Mouse (Mus musculus): ENCODE measurements around the gene Nfib. TPM values are rescaled to one million over a fixed set of nuclear protein-coding genes. Genes with fewer than 3 reads are reported as not detected.
A peak's percentile ranks its signal among the peaks of the same experiment; 100 is the strongest.

The Nfib gene
- polyA plus RNA-seq, 1 experiment from 2014 or later = 71.3 TPM

DNA sequence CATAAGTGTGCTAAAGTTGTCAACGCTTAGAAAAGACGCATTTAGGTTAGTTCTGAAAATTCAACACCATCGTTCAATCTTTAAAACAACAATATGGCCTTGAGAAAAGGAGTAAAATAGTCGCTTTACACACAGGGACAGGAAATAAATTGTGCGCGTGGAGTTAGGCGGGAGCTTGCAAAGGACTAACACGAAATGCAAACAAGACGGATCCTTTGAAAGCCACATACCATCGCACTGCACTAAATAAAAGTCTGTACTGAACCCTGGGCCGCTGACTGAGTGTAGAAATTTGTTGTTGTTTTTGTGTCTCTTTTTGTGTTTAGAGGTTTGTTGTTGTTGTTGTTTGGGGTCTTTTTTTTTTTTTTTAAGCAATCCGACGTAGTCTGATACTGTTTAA, 193.2 kb downstream of the Nfib start:
- Histone ChIP-seq H3K4me1 (replicated peaks) (peaks cover 65% of the 10 kb centered on the region), H3K9me3 (no peaks in the 10 kb centered on the region), H3K4me3 (peak overlapping the region; percentile 91), H3K27ac (replicated peaks) (peak overlapping the region; percentile 99), H3K9ac (peak overlapping the region; percentile 85), H3K27me3 (no peaks in the 10 kb centered on the region), H3K4me2 (peak overlapping the region; percentile 77), H3K36me3 (no peaks in the 10 kb centered on the region)
- WGBS = 1% methylated on average over 13 of the region's 13 CpGs
- ATAC-seq (ENCODE audit: low read depth) = no peak

DNA sequence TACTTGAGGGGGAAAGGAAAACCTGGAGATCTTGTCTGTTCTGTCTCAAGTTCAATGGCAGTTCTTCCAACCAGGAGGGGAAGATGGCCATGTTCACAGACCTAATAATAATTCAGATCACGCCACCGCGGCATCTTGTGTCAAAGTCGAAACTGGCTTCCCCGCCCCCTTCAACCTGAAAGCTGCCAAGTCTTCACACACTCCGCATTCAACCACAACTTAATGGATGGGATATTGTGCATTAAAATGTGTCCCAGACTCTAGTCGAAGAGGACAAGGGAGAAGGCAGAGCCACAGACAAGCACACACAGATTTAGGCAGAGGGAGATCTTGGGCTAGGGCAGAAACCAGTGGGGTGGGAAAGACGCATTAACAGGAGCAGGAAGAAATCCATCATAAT, 194.0 kb downstream of the Nfib start:
- ATAC-seq (ENCODE audit: low read depth) = peak; percentile 28; the same call in 1 of the 2 replicates
- Histone ChIP-seq H3K4me2 (peak overlapping the region; percentile 77), H3K4me1 (replicated peaks) (peaks cover 68% of the 10 kb centered on the region), H3K36me3 (no peaks in the 10 kb centered on the region), H3K9ac (peak overlapping the region; percentile 85), H3K27ac (replicated peaks) (peak overlapping the region; percentile 99), H3K9me3 (no peaks in the 10 kb centered on the region), H3K4me3 (peak overlapping the region; percentile 91), H3K27me3 (no peaks in the 10 kb centered on the region)
- WGBS = under 1% methylated on average over 8 of the region's 8 CpGs

DNA sequence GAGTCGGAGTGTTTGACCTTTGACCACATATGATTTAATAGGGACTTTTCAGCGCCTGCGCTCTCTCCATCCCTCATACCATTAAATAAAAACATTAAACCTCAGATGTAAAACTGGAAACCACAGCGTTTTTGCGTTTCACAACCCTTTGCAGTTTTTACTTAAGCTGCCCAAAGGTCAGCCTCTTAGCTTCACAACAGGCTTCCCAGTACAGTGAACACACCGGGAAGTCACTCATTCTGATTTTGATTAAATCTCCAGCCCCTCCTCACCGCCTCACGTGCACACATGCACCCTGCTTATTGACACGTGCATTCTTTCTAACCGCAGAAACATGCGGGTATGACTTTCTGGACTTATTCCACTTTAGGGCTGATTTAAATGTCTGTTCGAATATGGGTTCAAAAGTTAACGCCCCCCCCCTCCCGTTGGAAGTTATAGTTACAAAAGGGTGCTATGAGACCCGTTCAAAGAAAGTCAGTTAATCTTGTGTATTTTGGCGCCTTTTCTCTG, 194.5 kb downstream of the Nfib start:
- Histone ChIP-seq H3K36me3 (no peaks in the 10 kb centered on the region), H3K27ac (replicated peaks) (peak overlapping the region; percentile 99), H3K4me2 (peak overlapping the region; percentile 77), H3K9me3 (no peaks in the 10 kb centered on the region), H3K4me3 (peak overlapping the region; percentile 91), H3K9ac (peak overlapping the region; percentile 85), H3K27me3 (no peaks in the 10 kb centered on the region), H3K4me1 (replicated peaks) (peaks cover 64% of the 10 kb centered on the region)
- ATAC-seq (ENCODE audit: low read depth) = no peak
- under 1% methylated on average over 16 of the region's 16 CpGs for WGBS

DNA sequence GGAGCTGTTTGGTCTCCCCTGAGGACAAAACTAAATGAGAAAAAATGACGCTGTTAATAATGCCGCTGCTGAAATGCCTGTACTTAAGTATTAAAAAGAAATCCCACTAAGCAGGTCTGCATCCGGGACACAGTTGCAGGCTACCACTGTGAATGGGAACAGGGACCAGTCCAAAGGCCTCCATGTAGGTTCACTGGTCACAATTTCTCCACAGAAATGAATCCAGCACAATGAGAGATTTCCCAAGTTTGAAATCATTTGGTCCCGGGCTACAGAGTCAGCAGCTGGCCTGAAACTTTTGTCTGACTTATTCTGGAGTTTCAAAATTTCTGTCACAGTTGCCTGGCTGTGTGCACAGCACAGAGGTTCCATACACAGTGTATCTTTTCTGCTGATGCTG, 195.8 kb downstream of the Nfib start:
- peak overlapping the region; percentile 99 for H3K9ac ChIP-seq
- no peak for ATAC-seq (ENCODE audit: low read depth)
- H3K36me3 ChIP-seq = no peaks in the 10 kb centered on the region
- H3K4me3 ChIP-seq = peak overlapping the region; percentile 91
- 11% methylated on average over 4 of the region's 4 CpGs for WGBS
- H3K4me2 ChIP-seq = peak overlapping the region; percentile 77
- peaks cover 60% of the 10 kb centered on the region for H3K4me1 ChIP-seq (replicated peaks)
- peak overlapping the region; percentile 99 for H3K27ac ChIP-seq (replicated peaks)
- H3K27me3 ChIP-seq = no peaks in the 10 kb centered on the region
- H3K9me3 ChIP-seq = no peaks in the 10 kb centered on the region

DNA sequence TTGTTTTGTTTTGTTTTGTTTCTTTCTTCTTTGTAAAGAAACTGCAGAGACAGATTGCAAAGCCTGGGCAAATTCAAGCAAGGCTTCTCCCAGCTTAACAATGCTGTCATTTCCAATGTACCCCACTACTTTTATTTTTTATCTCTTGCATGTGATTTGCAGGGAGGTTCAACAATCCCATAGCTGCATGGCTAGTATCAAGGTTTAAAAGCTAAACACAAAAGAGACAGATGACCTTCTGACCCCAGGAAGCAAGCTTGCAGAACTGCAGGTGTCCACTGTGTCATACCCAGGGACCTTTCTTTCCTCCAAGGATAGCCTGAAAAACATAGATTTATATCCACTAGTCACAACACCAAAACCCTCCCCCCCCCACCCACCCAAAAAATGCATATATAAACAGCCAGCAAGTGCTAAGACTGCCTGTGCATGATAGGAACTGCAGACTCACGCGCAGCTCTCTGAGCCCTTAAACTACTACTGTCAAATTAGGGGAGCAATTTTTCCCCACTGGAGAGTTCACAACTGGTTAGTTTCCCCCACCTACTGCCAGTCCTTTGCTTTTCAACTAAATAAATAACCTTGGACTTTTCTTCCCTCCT, 196.3 kb downstream of the Nfib start:
- no peaks in the 10 kb centered on the region for H3K36me3 ChIP-seq
- no peak for ATAC-seq (ENCODE audit: low read depth)
- peak overlapping the region; percentile 99 for H3K27ac ChIP-seq (replicated peaks)
- H3K9ac ChIP-seq = peak overlapping the region; percentile 99
- no peaks in the 10 kb centered on the region for H3K9me3 ChIP-seq
- H3K4me2 ChIP-seq = peak overlapping the region; percentile 77
- no peaks in the 10 kb centered on the region for H3K27me3 ChIP-seq
- H3K4me3 ChIP-seq = peak overlapping the region; percentile 91
- peaks cover 59% of the 10 kb centered on the region for H3K4me1 ChIP-seq (replicated peaks)
- 15% methylated on average over 2 of the region's 2 CpGs for WGBS

DNA sequence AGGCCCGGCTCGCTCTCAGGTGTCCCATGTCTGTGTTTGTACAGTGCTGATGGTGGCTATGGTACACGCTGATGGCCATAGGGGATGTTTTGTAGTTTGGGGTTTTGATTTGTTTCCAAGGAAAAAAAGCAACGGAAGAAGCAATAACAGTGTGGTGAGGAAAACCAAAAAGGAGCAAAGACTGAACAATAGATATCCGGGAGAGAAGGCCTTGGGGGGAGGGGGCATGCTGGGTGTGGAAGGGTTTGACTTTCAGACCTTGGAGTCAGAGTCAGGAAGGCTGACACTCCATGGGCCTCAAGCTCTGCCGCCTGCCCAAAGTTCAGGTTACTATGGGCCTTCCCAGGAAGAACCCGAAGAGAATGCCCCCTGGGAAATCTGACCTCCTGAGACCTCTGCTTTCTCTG, 197.3 kb downstream of the Nfib start:
- peaks cover 57% of the 10 kb centered on the region for H3K4me1 ChIP-seq (replicated peaks)
- 6% methylated on average over 7 of the region's 7 CpGs for WGBS

DNA sequence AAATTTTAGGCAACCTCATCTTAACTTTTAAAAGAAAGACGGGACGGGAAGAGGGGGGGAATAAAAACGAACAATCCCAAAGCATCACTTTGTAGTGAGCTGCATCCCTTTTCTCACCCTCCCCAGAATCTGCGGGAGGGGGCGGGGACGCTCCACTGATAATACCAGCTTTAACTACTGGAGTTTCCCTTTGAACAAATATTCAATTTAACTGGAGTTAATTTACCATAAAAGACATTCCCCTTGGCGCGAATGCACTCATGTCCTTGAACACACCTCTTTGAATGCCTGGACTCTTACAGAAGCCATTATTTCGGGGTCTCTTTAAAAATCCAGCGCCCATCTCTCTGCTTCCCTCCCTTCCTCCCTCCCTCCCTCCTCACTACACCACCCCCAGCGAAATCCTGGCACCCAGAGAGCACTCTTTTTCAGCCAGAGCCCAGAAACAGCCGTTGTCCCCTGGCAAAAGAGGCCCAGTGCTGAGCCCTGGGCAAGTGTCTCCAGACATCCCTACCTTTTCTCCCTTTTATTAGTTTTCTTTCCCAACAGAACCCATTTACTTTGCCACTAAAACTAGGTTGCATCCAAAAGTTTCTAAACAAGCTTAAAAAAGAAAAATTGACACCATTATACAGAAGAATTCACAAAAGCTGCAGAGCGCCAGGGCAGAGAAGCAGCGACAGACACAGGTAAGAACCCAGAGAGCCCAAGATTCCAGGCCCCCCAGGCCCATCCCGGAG, 197.8 kb downstream of the Nfib start:
- peak; percentile 15; the same call in 1 of the 2 replicates for ATAC-seq (ENCODE audit: low read depth)
- 7% methylated on average over 15 of the region's 15 CpGs for WGBS

More for the DNA sequence above, 197.3 kb downstream of the Nfib start:
- Histone ChIP-seq H3K4me3 (peak overlapping the region; percentile 91), H3K9ac (peak overlapping the region; percentile 99), H3K9me3 (no peaks in the 10 kb centered on the region), H3K27me3 (no peaks in the 10 kb centered on the region), H3K4me2 (peak overlapping the region; percentile 77), H3K36me3 (no peaks in the 10 kb centered on the region), H3K27ac (replicated peaks) (peak overlapping the region; percentile 99)
- no peak for ATAC-seq (ENCODE audit: low read depth)

DNA sequence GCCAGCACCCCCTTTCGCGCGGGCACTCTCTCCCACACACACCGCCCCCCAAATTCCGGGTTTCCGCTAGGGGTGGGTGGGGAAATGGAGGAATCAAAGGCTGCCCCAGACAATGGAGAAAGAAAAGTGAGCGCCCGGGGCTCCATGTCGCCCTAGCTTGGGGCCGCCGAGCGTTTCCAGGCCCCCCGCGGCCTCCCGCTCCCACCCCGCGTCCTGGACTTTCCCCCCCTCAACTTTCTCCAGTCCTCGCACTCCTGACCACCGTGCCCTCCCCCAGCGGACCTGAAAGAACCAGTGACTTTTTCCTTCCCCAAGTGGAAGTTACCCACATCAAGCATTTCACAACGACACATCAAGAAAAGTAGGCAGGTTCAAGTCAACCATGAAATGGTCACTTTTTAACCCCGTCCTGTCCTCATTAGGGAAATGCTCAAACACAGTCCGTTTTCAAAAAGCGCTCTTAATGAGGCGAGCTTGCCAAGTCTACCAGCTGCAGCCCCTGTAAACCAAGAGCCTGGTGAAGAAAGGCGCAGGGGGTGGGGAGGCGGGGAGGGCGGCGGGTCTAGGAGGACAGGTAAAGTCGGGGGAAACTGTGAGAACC, 198.7 kb downstream of the Nfib start:
- Histone ChIP-seq H3K36me3 (no peaks in the 10 kb centered on the region), H3K9me3 (no peaks in the 10 kb centered on the region), H3K4me3 (peak overlapping the region; percentile 91), H3K27me3 (peaks cover 4% of the 10 kb centered on the region; the same call in 1 of the 2 replicates), H3K27ac (replicated peaks) (peak overlapping the region; percentile 99), H3K4me1 (replicated peaks) (peaks cover 49% of the 10 kb centered on the region), H3K4me2 (peak overlapping the region; percentile 77), H3K9ac (peak overlapping the region; percentile 99)
- ATAC-seq (ENCODE audit: low read depth) = peak; percentile 77
- WGBS = under 1% methylated on average over 30 of the region's 30 CpGs

More for the DNA sequence above, 197.8 kb downstream of the Nfib start:
- peak overlapping the region; percentile 99 for H3K27ac ChIP-seq (replicated peaks)
- no peaks in the 10 kb centered on the region for H3K9me3 ChIP-seq
- peak overlapping the region; percentile 99 for H3K9ac ChIP-seq
- no peaks in the 10 kb centered on the region for H3K36me3 ChIP-seq
- peak overlapping the region; percentile 77 for H3K4me2 ChIP-seq
- peak overlapping the region; percentile 91 for H3K4me3 ChIP-seq
- H3K4me1 ChIP-seq (replicated peaks) = peaks cover 57% of the 10 kb centered on the region
- H3K27me3 ChIP-seq = peaks cover 2% of the 10 kb centered on the region; the same call in 1 of the 2 replicates

DNA sequence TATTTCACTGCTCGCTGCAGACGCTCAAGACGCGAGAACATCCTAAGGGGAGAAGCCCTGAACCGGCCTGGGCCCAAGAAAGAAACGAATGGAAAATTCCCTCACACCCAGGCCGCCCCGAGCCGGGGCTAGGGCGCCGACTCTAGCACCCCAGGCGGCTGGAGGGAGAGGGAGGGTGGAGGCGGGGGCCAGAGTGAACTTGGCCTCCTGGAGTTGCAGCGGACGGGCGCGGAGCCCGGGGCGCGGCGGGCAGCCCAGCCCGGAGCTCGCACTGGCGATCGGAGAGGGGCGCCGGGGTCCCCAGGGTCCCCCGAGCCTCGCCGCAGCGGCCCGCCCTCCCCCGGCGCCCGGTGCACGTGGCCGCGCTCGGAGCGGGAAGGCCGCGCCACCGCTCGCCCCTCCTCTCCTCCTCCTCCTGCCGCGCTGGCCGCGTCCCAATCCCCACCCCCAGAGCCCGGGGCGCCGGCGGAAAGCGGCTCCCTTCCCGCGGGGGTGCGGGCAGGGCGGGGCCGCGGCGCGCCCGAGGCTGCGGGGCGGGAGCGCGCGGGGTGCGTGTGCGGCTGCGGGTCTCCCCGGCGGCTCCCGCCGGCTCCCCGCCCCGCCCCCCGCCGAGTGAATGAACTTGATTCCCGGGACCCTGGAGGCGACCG, 199.3 kb downstream of the Nfib start:
- Histone ChIP-seq H3K36me3 (no peaks in the 10 kb centered on the region), H3K4me1 (replicated peaks) (peaks cover 43% of the 10 kb centered on the region), H3K27me3 (peaks cover 4% of the 10 kb centered on the region; the same call in 1 of the 2 replicates), H3K9ac (peak overlapping the region; percentile 99), H3K4me2 (peak overlapping the region; percentile 77), H3K9me3 (no peaks in the 10 kb centered on the region), H3K27ac (replicated peaks) (peak overlapping the region; percentile 99), H3K4me3 (peak overlapping the region; percentile 91)
- ATAC-seq (ENCODE audit: low read depth) = peak; percentile 73
- 1% methylated on average over 41 of the region's 81 CpGs for WGBS

DNA sequence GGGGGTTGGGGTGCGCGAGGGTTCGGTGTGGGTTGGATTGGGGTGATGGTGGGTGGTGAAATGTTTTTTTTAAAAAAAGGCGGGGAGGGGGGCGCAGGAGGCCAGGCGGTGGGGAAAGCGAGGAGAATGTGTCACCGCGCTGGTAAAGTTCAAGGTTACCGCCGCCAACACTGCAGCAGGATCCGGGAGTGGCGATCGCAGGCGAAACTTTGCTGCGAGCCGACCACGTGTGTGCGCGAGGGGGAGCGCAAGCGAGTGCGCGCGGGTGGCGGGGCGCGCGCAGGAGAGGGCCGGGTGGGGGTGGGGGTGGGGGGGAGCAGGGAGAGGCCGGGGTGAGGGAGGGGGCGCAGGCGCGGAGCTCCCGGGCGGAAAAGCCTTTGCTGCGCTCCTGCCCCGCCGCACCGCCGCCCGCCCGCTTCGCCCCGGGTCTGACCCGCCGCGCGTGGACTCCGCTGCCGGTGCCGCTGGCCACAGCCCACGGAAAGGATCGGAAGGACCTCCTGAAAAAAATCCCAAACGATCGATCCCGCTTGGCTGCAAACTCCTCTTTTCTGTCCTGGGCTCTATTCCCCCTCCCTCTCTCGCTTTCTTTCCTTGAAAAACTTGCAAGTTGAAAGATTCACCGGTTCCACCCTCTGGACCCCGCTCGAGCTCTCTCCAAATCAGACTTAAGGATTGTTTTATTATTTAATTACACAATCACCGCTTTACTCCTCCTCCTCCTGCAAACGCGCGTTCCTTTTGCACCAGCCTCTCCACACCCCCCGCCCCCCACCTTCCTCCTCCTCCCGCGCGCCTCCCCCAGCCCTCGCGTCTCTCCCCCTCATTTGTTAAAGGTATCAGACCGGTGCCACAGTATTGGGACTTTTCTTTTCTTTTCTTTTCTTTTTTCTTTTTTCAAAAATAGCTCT, 200.2 kb downstream of the Nfib start:
- H3K9ac ChIP-seq = peak overlapping the region; percentile 99
- H3K4me2 ChIP-seq = peak overlapping the region; percentile 77
- peaks cover 43% of the 10 kb centered on the region for H3K4me1 ChIP-seq (replicated peaks)
- under 1% methylated on average over 60 of the region's 72 CpGs for WGBS
- ATAC-seq (ENCODE audit: low read depth) = peak; percentile 45
- H3K27ac ChIP-seq (replicated peaks) = peak overlapping the region; percentile 99
- H3K27me3 ChIP-seq = peaks cover 4% of the 10 kb centered on the region; the same call in 1 of the 2 replicates
- no peaks in the 10 kb centered on the region for H3K36me3 ChIP-seq
- peak overlapping the region; percentile 91 for H3K4me3 ChIP-seq
- no peaks in the 10 kb centered on the region for H3K9me3 ChIP-seq

All from neural tube, embryonic 13.5 days (tissue).